Mouse (Mus musculus): ENCODE results near the gene Ces5a.

- no peak for TF ChIP-seq CTCF (IDR thresholded peaks at IDR 0.05; ENCODE audit: low read depth, low read length)
- no peak for TF ChIP-seq POLR2A (IDR thresholded peaks at IDR 0.05; ENCODE audit: insufficient read depth, low read length)
- no peak for TF ChIP-seq EP300 (IDR thresholded peaks at IDR 0.05; ENCODE audit: insufficient read depth, low read depth, low read length)
Observed at GRCm38 (mm10) chr8:93567086-93567485, 31.5 kb upstream of the Ces5a start.
